Comparison of ENCODE assay signal across 15 mouse cellular contexts in the genomic region with DNA sequence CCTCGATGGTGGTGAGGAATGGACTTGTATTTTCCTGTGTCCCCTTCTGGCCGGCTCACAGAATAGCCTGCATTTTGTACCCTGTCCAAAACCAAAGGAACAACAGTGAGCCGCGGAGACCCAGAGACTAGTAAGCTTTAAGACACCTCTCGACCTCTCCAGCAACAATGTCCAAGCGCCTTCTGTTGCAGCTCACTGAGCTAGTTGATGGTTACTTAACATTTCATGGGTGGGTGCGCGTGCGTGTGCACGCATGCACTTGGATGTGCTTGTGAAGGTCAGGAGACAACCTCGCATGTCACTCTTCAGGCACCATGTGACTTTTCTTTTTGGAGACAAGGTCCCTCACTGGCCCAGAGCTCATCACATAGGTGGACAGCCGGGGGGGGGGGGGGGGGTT. TPM values are rescaled to one million over a fixed set of nuclear protein-coding genes. Genes with fewer than 3 reads are reported as not detected.
A peak's percentile ranks its signal among the peaks of the same experiment; 100 is the strongest.
DNase-seq lines count a peak whose midpoint lies in the region; ATAC-seq lines count a peak whose summit lies in the region.
"Had no signal": no experiment of that assay in that cellular context is flagged by ENCODE, and none has a peak within 500 bp of the region (broad histone marks: within the 10 kb centered on the region; RNA-seq: fewer than 3 reads in every experiment).

No protein-coding gene starts in this region.

- WGBS in forebrain, embryonic 12.5 days: 93% methylated on average over 12 of the region's 12 CpGs

- no peaks in the 10 kb centered on the region for H3K27me3 ChIP-seq in forebrain, embryonic 12.5 days
- H3K27me3 ChIP-seq: liver, embryonic 13.5 days; neural tube, embryonic 12.5 days had no signal

- H3K9me3 ChIP-seq in forebrain, embryonic 12.5 days: no peaks in the 10 kb centered on the region
- H3K9me3 ChIP-seq: liver, embryonic 13.5 days; neural tube, embryonic 12.5 days had no signal

- H3K27ac ChIP-seq in forebrain, embryonic 12.5 days: no peak overlapping the region
- H3K27ac ChIP-seq: liver, embryonic 13.5 days; neural tube, embryonic 12.5 days had no signal

- no peak for ATAC-seq in frontal cortex, adult (ENCODE audit: low TSS enrichment)
- no peak for ATAC-seq in forebrain, embryonic 12.5 days (ENCODE audit: low FRiP score)
- ATAC-seq: intestine, postnatal 0 days had no signal

- H3K4me2 ChIP-seq in forebrain, embryonic 12.5 days: no peak overlapping the region
- H3K4me2 ChIP-seq: heart, embryonic 11.5 days; liver, embryonic 13.5 days; neural tube, embryonic 12.5 days had no signal

- H3K4me1 ChIP-seq in forebrain, embryonic 12.5 days: peaks cover 14% of the 10 kb centered on the region

- DNase-seq in frontal cortex, postnatal 10 days (ENCODE audit: low spot score in 2 of 2): peak; percentile 3 to 4
- peak; percentile 0 to 1 for DNase-seq in layer of hippocampus, adult 18-20 months (ENCODE audit: low spot score in 2 of 2)
- no peak for DNase-seq in layer of hippocampus, postnatal 14 days (ENCODE audit: low spot score in 2 of 2)
- peak; percentile 6 for DNase-seq in adrenal gland, postnatal 10 days
- peak; percentile 48 for DNase-seq in kidney, postnatal 14 days
- DNase-seq: left cerebral cortex, postnatal 4 days; liver, embryonic 13.5 days; lung, postnatal 14 days; midbrain, embryonic 14.5 days; thymus, adult 18-20 months had no signal

- H3K9ac ChIP-seq in forebrain, embryonic 12.5 days: no peak overlapping the region
- H3K9ac ChIP-seq: liver, embryonic 13.5 days; neural tube, embryonic 12.5 days had no signal

- peaks cover 51% of the 10 kb centered on the region for H3K36me3 ChIP-seq in forebrain, embryonic 12.5 days (replicated peaks)

- no peak overlapping the region for H3K4me3 ChIP-seq in forebrain, embryonic 12.5 days (replicated peaks)
- H3K4me3 ChIP-seq: liver, embryonic 13.5 days; neural tube, embryonic 12.5 days had no signal

RNA-seq across cellular contexts. Expression of a gene that starts 47.0 kb away (rescaled TPM):
- total RNA-seq in layer of hippocampus, adult 18-20 months (2021): 10 to 100 TPM; 43.7 to 44.5 TPM
- total RNA-seq in layer of hippocampus, postnatal 14 days (2021): 10 to 100 TPM; 58.8 to 60.5 TPM
- 10 to 100 TPM; 55.5 to 76.9 TPM for total RNA-seq in adrenal gland, postnatal 10 days (2021)
- polyA plus RNA-seq in forebrain, embryonic 12.5 days (2016; fragmentation: Nextera tagmentation; extraction: Ambion mirVana): 7.6 and 13.4 TPM in 2 replicates

Comparison
In these comparisons a context has a peak if more than half of its experiments do, and no peak if none do; other contexts are left out.
1. DNase-seq: peak in frontal cortex, postnatal 10 days (2 of 2), layer of hippocampus, adult 18-20 months (2 of 2), adrenal gland, postnatal 10 days (single experiment) and kidney, postnatal 14 days (single experiment); none in layer of hippocampus, postnatal 14 days (0 of 2).